Mouse (Mus musculus) kidney, embryonic 14.5 days (tissue): ENCODE measurements around the gene Simc1. TPM values are rescaled to one million over a fixed set of nuclear protein-coding genes. Genes with fewer than 3 reads are reported as not detected.

Experiments
- ATAC-seq: fragments of 200-750 bp; cut with Nextera tagmentation; 2 replicates; pipeline ENCODE4 v1.8.0; 2017; ENCODE audit warnings: moderate number of reproducible peaks, mild to moderate bottlenecking, moderate TSS enrichment, moderate library complexity; ENCODE audit not compliant: low FRiP score, low TSS enrichment
- H3K27ac ChIP-seq: fragments of 300-500 bp; sonication (generic); 2 replicates; pipeline ENCODE4 v1.5.1; 2014; ENCODE audit warnings: low read depth, mild to moderate bottlenecking, low read length, moderate library complexity, mixed read lengths
- H3K27me3 ChIP-seq: fragments of 300-500 bp; sonication (generic); 2 replicates; pipeline ENCODE4 v1.6.1; 2014; ENCODE audit warnings: mild to moderate bottlenecking, low read length; ENCODE audit not compliant: control insufficient read depth, insufficient read depth
- H3K36me3 ChIP-seq: fragments of 300-500 bp; sonication (generic); 2 replicates; pipeline ENCODE4 v1.6.1; 2014; ENCODE audit warnings: low read length, mixed read lengths; ENCODE audit not compliant: control insufficient read depth, insufficient read depth
- H3K4me1 ChIP-seq: fragments of 300-500 bp; sonication (generic); 2 replicates; pipeline ENCODE4 v1.6.1; 2014; ENCODE audit warnings: low read length, mixed read lengths; ENCODE audit not compliant: control insufficient read depth, insufficient read depth
- H3K4me2 ChIP-seq: fragments of 300-500 bp; sonication (generic); replicated peaks from 2 replicates; pipeline ENCODE4 v1.6.1; 2014; ENCODE audit warnings: low read depth, mild to moderate bottlenecking, low read length
- H3K4me3 ChIP-seq: fragments of 300-500 bp; sonication (generic); 2 replicates; pipeline ENCODE4 v1.5.1; 2014; ENCODE audit warnings: mild to moderate bottlenecking, low read length
- H3K9ac ChIP-seq: fragments of 300-500 bp; sonication (generic); 2 replicates; pipeline ENCODE4 v1.6.1; 2014; ENCODE audit warnings: low read depth, mild to moderate bottlenecking, low read length, moderate library complexity
- H3K9me3 ChIP-seq: fragments of 300-500 bp; sonication (generic); 2 replicates; pipeline ENCODE4 v1.6.1; 2016; ENCODE audit warnings: low read length; ENCODE audit not compliant: control insufficient read depth
- WGBS: fragments of 180-500 bp; shearing (Covaris S2); extraction: QIAGEN DNeasy Blood & Tissue Kit; methylation state at CpG from one replicate; pipeline ENCODE4 v1.1.7; 2014; 5-methylcytosine and 5-hydroxymethylcytosine counted together
- polyA plus RNA-seq: library from polyadenylated mRNA; unstranded; fragments of >200 nt; fragmentation: Nextera tagmentation; extraction: Ambion mirVana; gene quantifications from 2 replicates; pipeline ENCODE4 v1.2.1, GENCODE M21; 2014

The Simc1 gene
- polyA plus RNA-seq, 1 experiment from 2014 or later: 17.9 TPM

GRCm38 (mm10) chr13:54585831-54586230, 82.3 kb downstream of the Simc1 start:
- 86% methylated on average over 11 of the region's 11 CpGs for WGBS

GRCm38 (mm10) chr13:54589414-54589995, 85.9 kb downstream of the Simc1 start:
- Histone ChIP-seq H3K4me3 (peak overlapping the region; percentile 87), H3K27me3 (no peaks in the 10 kb centered on the region), H3K4me1 (peaks cover 15% of the 10 kb centered on the region; the same call in 1 of the 2 replicates), H3K9ac (peak overlapping the region; percentile 78), H3K27ac (peak overlapping the region; percentile 55; the same call in 1 of the 2 replicates), H3K9me3 (no peaks in the 10 kb centered on the region), H3K36me3 (peaks cover 30% of the 10 kb centered on the region), H3K4me2 (peak overlapping the region; percentile 62)
- ATAC-seq: peak; percentile 29
- under 1% methylated on average over 24 of the region's 24 CpGs for WGBS

More at GRCm38 (mm10) chr13:54585831-54586230, 82.3 kb downstream of the Simc1 start:
- H3K4me2 ChIP-seq: no peak overlapping the region
- no peak overlapping the region for H3K9ac ChIP-seq
- H3K9me3 ChIP-seq: no peaks in the 10 kb centered on the region
- H3K27ac ChIP-seq: no peak overlapping the region
- H3K36me3 ChIP-seq: peaks cover 65% of the 10 kb centered on the region
- H3K4me3 ChIP-seq: no peak overlapping the region
- H3K4me1 ChIP-seq: 0 out of 2 replicates have a peak, but pooled peaks cover 7% of the 10 kb centered on the region
- H3K27me3 ChIP-seq: no peaks in the 10 kb centered on the region
- ATAC-seq: no peak

- peaks cover 22% of the 10 kb centered on the region for H3K36me3 ChIP-seq
- ATAC-seq: peak; percentile 97
- peak within 1 kb of the TSS; percentile 62 for H3K4me2 ChIP-seq
- H3K27me3 ChIP-seq: no peaks in the 10 kb centered on the region
- peak within 1 kb of the TSS; percentile 80 for H3K9ac ChIP-seq
- peak within 1 kb of the TSS; percentile 87 for H3K4me3 ChIP-seq
- peak within 1 kb of the TSS; percentile 82 for H3K27ac ChIP-seq
- H3K9me3 ChIP-seq: no peaks in the 10 kb centered on the region
- WGBS: under 1% methylated on average over 51 of the region's 51 CpGs
- H3K4me1 ChIP-seq: peaks cover 15% of the 10 kb centered on the region; the same call in 1 of the 2 replicates
Measured at GRCm38 (mm10) chr13:54589996-54590951, 86.7 kb downstream of the Simc1 start, which contains the start of the genes Nop16 and Higd2a. Gene Nop16 (minus strand): TSS chr13:54590090. Gene Higd2a (plus strand): TSS chr13:54590207.

- H3K27me3 ChIP-seq: no peaks in the 10 kb centered on the region
- no peaks in the 10 kb centered on the region for H3K9me3 ChIP-seq
- no peak overlapping the region for H3K4me2 ChIP-seq
- WGBS: 91% methylated on average over 8 of the region's 8 CpGs
- no peak overlapping the region for H3K27ac ChIP-seq
- no peak overlapping the region; the same call in 1 of the 2 replicates for H3K9ac ChIP-seq
- H3K4me1 ChIP-seq: peaks cover 15% of the 10 kb centered on the region; the same call in 1 of the 2 replicates
- ATAC-seq: no peak
- H3K4me3 ChIP-seq: peak overlapping the region; percentile 87; the same call in 1 of the 2 replicates
- peaks cover 8% of the 10 kb centered on the region for H3K36me3 ChIP-seq
Measured at GRCm38 (mm10) chr13:54591776-54592356, 88.3 kb downstream of the Simc1 start.

GRCm38 (mm10) chr13:54593617-54594016, 90.0 kb downstream of the Simc1 start:
- no peak overlapping the region for H3K9ac ChIP-seq
- H3K4me1 ChIP-seq: peaks cover 14% of the 10 kb centered on the region; the same call in 1 of the 2 replicates
- 92% methylated on average over 11 of the region's 11 CpGs for WGBS

DNA sequence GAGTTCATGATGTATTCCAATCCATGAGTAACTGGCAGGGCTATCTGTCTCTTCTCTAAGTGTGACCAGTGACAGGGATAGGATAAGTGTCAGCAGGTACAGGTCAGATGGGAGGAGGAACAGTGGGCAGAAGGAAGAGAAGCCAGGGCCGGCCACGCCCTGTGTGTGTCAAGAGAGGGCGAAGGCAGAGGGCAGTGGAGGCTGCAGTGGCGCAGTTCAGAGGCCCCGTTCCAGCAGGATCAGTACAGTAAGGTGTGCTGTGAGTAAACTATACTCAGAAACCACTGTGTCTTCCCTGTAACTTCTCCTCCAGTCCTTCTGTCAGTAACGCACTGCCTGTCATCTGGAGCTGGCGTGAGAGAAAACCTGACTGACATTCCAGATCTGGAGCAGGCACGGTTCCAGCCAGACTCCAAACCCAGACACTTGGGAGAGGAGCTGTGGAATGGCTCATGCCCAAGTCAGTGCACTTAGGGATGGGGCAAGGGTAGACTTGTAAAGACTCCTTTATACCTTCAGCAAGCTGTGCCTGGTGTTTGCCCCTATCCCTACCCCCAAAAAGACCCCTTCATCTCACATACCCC, 92.6 kb downstream of the Simc1 start:
- WGBS: 86% methylated on average over 8 of the region's 8 CpGs
- Histone ChIP-seq H3K27me3 (no peaks in the 10 kb centered on the region), H3K9me3 (no peaks in the 10 kb centered on the region), H3K9ac (no peak overlapping the region), H3K27ac (no peak overlapping the region), H3K4me3 (no peak overlapping the region), H3K4me2 (no peak overlapping the region), H3K4me1 (peaks cover 6% of the 10 kb centered on the region; the same call in 1 of the 2 replicates), H3K36me3 (peaks cover 6% of the 10 kb centered on the region; the same call in 1 of the 2 replicates)
- no peak for ATAC-seq

More at GRCm38 (mm10) chr13:54593617-54594016, 90.0 kb downstream of the Simc1 start:
- H3K36me3 ChIP-seq: peaks cover 4% of the 10 kb centered on the region; the same call in 1 of the 2 replicates
- no peak overlapping the region for H3K4me3 ChIP-seq
- H3K9me3 ChIP-seq: no peaks in the 10 kb centered on the region
- ATAC-seq: no peak
- no peaks in the 10 kb centered on the region for H3K27me3 ChIP-seq
- H3K4me2 ChIP-seq: no peak overlapping the region
- no peak overlapping the region for H3K27ac ChIP-seq

DNA sequence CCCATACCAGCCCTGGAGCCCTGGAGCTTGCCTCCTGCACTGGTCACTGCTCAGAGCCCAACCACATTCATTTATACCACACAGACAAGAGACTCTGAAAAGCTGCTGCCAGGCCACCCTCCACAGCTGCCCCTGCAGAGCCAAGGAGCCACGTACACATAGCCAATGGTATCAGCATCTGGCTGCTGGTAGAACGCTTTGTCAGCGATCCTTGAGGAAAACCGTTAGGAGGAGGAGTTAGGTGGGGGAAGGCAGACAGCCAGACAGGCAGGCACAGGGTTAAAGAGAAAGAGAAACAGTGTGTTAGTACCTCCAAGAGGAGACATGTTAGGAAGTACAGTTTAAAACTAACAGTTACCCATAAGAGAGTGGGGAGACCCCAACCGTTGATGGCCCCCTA, 93.3 kb downstream of the Simc1 start:
- ATAC-seq: no peak
- H3K4me1 ChIP-seq: no peaks in the 10 kb centered on the region
- H3K27me3 ChIP-seq: no peaks in the 10 kb centered on the region
- H3K36me3 ChIP-seq: peaks cover 6% of the 10 kb centered on the region; the same call in 1 of the 2 replicates
- no peak overlapping the region for H3K9ac ChIP-seq
- H3K4me3 ChIP-seq: no peak overlapping the region
- no peak overlapping the region for H3K27ac ChIP-seq
- H3K9me3 ChIP-seq: no peaks in the 10 kb centered on the region
- 75% methylated on average over 5 of the region's 5 CpGs for WGBS
- H3K4me2 ChIP-seq: no peak overlapping the region

DNA sequence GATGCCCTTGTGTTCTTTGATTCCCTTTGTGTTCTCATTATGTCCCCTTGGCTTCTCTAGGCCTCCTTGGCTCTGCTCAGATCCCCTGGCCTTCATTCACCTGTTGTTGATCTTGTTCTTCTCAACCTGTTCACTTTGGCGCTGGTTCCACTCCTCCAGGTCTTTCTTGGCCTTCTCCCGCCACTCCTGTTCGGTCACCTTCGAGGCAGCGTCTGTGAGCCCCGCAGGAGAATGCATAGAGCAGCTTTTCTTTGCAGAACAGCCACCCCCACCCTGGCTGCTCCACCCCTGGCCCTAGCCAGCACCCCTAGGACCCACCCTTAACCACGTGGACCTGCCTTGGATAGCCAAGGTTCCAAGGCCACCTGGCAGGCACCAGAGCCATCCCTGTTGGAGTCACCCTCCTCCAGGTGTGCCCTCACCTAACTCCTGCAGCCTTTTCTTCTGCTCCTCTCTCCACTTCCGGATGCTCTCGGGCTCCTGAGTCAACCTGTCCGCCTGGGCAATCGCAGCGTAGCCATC, 95.1 kb downstream of the Simc1 start:
- H3K27me3 ChIP-seq: no peaks in the 10 kb centered on the region
- no peak for ATAC-seq
- 91% methylated on average over 12 of the region's 12 CpGs for WGBS

More for the DNA sequence above, 95.1 kb downstream of the Simc1 start:
- Histone ChIP-seq H3K4me3 (no peak overlapping the region), H3K9me3 (no peaks in the 10 kb centered on the region), H3K27ac (no peak overlapping the region), H3K4me1 (no peaks in the 10 kb centered on the region), H3K9ac (no peak overlapping the region), H3K4me2 (no peak overlapping the region), H3K36me3 (peaks cover 6% of the 10 kb centered on the region; the same call in 1 of the 2 replicates)
